Mouse (Mus musculus) embryo, embryonic 9.5 days (tissue): ENCODE results near the gene Ifngr2.

Source experiments
- DNase-seq: peaks from one replicate; pipeline ENCODE4 v3.0.0-alpha.2; 2017; ENCODE audit errors: extremely low spot score

Ifngr2 gene

DNA sequence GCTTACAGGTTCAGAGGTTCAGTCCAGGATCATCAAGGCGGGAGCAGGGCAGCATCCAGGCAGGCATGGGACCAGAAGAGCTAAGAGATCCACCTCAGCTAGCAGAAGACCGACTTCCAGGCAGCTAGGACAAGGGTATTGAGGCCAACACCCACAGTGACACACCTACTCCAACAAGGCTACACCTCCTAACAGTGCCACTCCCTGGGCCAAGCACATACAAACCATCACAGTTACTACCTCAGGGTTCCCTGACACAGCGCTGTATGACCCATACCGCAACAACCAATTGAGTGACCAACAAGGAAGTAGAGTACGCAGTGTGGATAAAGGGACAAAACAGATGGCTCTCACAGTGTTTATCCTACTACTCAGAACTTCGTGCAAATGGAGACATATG is 10.5 kb upstream of the Ifngr2 start:
- DNase-seq, result no peak

DNA sequence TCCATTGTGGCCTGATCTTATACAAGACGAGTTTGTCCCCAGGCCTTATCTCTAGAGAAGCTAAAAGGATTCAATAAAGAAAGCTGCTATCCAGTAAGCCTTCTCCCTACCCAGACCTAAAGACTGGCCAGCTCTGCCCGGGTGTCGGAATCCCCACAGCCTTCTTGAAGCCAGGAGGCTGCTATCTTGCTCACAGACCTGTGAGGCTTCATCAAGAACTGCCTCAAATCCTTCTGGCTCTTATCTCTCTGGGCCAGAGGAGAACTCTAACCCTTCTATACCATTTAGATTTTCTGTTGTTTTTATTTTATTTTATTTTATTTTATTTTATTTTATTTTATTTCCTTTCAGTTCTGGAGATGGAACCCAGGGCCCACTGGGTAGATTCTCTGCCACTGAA is 9.8 kb upstream of the Ifngr2 start:
- no peak for DNase-seq

GRCm38 (mm10) chr16:91538051-91538450 is 8.8 kb upstream of the Ifngr2 start:
- no peak for DNase-seq

- DNase-seq, result no peak
Measured at GRCm38 (mm10) chr16:91538513-91538912, 8.4 kb upstream of the Ifngr2 start.

DNA sequence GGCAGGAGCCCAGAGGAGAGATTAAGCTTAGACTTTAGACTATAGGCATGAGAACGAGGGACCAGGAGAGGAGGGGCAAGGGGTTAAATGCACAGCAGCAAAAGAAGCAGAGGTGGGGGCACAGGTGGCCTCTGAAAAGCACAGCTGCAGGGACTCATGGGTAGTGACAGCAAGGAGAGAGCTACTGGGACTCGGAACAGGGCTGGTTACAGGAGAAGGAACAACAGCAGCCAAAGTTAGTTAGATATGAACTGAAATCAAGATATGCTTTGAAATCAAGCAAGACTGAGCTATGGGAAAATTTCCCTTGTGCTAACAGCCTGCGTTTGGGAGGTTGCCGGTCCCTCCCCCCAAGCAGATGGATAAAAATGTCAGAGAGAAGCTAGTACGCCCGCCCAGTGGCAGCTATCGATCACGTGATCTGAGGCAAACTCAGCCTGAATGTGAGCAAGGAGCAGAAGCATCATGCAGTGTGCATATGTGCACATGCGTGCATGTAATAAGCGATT is 5.2 kb upstream of the Ifngr2 start:
- no peak for DNase-seq

DNA sequence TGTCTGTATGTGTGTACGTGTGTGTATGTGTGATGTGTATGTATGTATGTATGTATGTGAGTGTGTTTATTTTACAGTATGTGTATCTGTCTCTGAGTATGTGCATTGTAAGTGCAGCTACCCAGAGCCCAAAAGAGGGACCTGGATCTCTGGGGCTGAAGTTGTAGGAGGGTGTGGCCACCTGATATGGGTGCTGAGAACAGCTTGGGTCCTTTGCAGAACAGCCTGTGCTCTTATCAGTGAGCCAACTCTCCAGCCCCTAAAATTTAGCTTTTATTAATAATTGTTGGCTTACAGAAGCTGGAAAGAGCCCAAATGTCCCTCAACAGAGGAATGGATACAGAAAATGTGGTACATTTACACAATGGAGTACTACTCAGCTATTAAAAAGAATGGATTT is 3.3 kb upstream of the Ifngr2 start:
- no peak for DNase-seq

GRCm38 (mm10) chr16:91545597-91546281 is 1.1 kb upstream of the Ifngr2 start:
- DNase-seq, result no peak

DNA sequence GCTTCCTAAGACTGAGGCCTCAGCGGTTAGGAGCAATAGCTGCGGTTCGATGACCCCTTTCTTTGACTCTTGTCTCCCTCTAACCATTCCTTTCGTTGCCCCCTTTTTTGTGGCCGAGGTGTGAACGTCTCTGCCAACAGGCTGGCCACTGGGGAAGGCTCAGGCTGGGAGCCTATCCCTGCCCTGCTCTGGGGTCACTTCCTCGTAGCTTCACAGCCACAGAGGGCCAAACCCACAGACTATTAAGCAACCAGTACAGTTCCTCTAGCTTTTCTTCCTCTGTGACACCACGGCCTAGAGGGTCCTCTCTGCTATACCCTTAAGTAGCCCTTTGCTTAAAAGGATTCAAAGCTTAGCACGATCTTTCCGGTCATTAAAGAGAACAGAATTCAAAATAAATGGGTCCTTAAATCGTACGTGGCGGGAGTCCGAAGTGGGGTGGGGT is 459 bp upstream of the Ifngr2 start:
- DNase-seq, result no peak

DNA sequence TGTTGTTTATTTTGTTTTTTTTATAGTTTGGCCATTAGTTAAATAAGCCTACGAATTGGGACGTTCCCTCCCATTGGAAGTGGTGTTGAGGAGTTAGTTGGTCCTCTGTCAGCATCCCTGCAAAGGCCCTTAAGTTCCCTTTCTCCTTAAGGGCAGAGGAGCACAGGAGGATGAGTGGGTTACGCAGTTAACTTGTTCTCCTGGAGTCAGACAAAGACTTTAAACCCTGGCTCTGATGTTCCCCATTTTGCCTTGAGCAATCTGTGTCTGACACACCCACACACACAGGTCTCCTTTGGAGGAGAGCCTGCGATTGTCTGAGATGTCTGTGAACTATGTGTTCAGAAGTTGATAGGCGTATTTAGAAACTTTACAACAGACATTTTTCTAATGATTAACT is 1.1 kb downstream of the Ifngr2 start:
- DNase-seq, result no peak

- no peak for DNase-seq
Measured at GRCm38 (mm10) chr16:91548586-91548985, 1.7 kb downstream of the Ifngr2 start.

GRCm38 (mm10) chr16:91548996-91549395 is 2.1 kb downstream of the Ifngr2 start:
- DNase-seq, result no peak

GRCm38 (mm10) chr16:91549616-91550015 is 2.7 kb downstream of the Ifngr2 start:
- no peak for DNase-seq

DNA sequence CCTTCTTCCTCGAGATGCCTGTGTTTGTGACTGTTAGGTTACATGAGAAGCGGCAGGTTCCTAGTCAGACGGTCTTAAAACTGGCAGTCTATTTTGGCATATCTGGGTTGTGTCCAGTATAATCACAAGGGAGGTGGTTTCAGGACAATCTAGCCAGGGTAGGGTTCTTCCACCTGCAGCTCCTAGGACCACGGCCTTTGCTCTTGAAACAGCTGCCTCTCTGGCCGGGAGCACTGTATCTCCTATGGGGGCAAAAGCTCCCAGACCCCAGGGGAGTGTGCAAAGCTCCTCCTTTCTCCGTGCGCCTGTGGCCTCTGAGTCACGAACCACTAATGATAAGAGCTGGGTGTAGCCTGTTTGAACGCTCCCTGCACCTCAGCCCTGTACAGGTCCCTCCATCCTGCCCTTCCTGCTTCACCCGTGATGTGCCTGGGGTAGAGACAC is 4.2 kb downstream of the Ifngr2 start:
- no peak for DNase-seq

DNA sequence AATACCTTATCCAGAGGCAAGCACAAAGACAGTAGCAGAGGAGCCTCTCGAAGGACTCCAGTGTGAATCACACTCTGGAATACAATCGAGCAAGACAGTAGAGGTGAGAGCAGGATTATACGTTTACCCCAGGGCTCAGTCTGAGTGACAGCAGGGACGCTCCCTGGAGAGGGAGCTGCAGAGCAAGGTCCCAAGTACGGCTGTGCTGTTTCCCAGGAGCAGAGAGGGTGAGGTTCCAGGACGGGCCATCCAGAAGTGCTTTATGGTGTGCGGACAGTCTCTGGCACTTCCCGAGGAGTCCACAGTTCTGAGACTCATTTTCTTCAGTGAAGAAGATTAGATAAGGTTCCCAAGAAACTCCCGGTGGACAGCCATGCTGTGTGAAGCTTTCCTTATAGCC is 5.2 kb downstream of the Ifngr2 start:
- no peak for DNase-seq

DNA sequence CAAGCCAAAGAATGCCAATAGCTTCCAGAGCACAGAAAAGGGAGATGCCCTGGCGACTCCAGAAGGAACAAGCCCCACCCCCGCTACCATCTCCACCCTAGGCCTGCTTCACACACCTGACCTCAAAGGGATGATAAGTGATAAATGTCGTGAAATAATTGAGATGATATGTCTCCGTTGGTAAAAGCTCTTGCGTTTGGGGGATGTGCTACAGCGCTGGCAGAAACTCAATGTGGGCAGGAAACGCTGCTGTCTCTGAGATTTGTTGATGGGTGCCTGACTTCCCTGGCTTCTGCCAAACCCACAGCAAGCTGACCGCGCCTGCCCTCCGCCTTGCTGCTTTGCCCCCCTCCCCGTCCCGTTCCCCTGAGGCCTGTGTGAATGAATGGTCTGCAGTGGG is 6.8 kb downstream of the Ifngr2 start:
- DNase-seq, result no peak

GRCm38 (mm10) chr16:91555017-91555605 is 8.2 kb downstream of the Ifngr2 start:
- DNase-seq, result no peak

DNA sequence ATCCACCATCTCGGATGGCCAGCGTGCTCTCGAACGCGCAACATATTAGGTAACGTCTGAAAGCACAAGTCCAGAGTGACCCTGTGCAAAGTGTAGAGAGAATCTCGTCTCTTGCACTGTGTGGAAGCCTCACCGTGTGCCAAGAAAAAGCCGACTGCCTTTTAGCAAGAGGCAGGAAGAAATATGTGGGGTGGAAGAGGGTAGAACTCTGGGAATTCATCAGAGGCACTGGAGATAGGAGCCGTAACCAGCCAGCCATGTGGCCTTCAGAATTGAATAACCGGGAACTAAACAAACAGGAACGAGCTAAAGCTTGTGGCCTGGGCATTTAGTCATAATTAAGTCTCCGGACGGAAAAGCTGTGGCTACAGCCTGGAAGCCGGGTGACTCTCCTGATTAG is 9.8 kb downstream of the Ifngr2 start:
- DNase-seq, result no peak

DNA sequence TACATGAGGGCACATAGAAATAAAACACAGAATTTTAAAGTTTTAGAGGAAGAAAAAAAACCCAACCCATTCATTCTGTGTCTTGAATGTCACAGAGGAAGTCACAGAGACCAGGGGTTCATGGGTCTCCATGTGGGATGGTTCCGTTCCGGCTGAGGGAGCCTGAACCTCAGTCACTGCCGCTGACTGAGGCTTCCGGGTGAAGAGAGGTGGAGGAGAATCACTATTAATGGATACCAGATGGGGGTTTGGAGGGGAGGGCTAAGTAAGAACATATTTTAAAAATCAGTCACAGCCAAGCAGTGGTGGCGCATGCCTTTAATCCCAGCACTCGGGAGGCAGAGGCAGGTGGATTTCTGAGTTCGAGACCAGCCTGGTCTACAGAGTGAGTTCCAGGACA is 10.3 kb downstream of the Ifngr2 start:
- DNase-seq, result no peak

DNA sequence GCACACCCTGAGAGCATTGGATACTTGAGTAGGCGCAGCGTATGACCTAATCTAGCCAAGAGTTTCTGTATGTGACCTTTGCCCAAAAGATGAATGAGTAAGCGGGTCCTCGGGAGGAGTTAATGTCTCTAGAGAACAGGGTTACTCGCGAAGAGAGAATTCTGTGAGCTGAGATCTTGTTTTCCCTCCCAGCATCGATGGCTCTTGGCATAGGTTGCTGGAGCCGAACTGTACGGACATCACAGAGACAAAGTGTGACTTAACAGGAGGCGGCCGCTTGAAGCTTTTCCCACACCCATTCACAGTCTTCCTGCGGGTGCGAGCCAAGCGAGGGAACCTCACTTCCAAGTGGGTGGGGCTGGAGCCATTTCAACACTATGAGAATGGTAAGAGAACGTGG is 10.8 kb downstream of the Ifngr2 start:
- DNase-seq, result no peak

GRCm38 (mm10) chr16:91561099-91561498 is 14.2 kb downstream of the Ifngr2 start:
- peak; percentile 28 for DNase-seq

GRCm38 (mm10) chr16:91561541-91562457 is 14.9 kb downstream of the Ifngr2 start:
- no peak for DNase-seq

DNA sequence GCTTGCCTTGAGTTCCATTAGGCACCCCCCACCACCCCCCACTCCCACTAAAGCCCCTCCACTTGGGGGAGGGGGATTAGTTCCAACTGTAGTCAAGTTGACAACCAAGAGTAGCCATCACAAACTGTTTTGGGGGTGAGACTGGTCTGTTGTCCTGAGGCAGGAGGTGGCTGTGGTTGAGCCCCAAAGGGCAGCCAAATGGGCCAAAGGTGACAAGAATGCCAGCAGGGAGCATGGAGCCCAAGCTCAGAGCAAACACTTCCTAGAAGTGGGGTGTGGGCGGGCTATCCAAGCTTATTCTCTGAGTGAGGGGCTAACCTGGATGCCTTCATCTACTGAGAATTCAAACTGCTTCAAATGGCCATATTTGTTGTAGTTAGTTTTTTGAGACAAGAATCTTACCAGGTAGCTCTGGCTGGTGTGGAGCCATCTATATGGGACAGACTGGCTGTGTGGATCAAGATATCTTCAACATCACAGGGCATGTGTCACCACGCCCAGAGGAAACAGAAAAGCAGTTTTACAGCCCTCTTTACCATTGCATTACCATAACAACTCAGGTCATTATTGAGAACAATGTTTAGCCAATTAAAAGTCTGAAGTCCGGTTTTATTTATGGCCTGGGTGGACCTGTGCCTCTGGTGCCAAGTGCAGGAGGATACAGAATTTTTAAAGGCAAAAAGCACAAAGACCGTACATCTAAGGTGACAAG is 17.9 kb downstream of the Ifngr2 start:
- no peak for DNase-seq
